Mouse (Mus musculus) myocyte (in vitro differentiated cells): Measurements from ENCODE around the gene Manf.

ENCODE experiments used
- CEBPB ChIP-seq: IDR thresholded peaks from 2 replicates; pipeline ENCODE4 v1.6.1; 2011; ENCODE audit warnings: mild to moderate bottlenecking, moderate library complexity; ENCODE audit not compliant: poor library complexity, insufficient read depth, severe bottlenecking
- E2F4 ChIP-seq: IDR thresholded peaks from one replicate; pipeline ENCODE4 v1.6.1; 2011; ENCODE audit warnings: mild to moderate bottlenecking, control low read depth, moderate library complexity; ENCODE audit not compliant: insufficient read depth
- MAX ChIP-seq: IDR thresholded peaks from one replicate; pipeline ENCODE4 v1.6.1; 2011; ENCODE audit warnings: low read depth, mild to moderate bottlenecking, control low read depth
- MYOD1 ChIP-seq, 3 experiments: IDR thresholded peaks; one replicate each; pipeline ENCODE4 v1.6.1; 2011; ENCODE audit warnings: control low read depth in 2 of 3, low read depth in 2 of 3, mild to moderate bottlenecking in 2 of 3, moderate library complexity in 1 of 3; ENCODE audit not compliant: insufficient read length in 2 of 3, control insufficient read depth in 1 of 3
- MYOG ChIP-seq, 3 experiments: IDR thresholded peaks; one replicate each; pipeline ENCODE4 v1.6.1; 2011; ENCODE audit warnings: control low read depth in 2 of 3, low read depth in 2 of 3, mild to moderate bottlenecking in 2 of 3; ENCODE audit not compliant: insufficient read length in 2 of 3, control insufficient read depth in 1 of 3, insufficient read depth in 1 of 3
- POLR2A ChIP-seq: IDR thresholded peaks from one replicate; pipeline ENCODE4 v1.6.1; 2011; ENCODE audit warnings: low read depth, mild to moderate bottlenecking, control low read depth, moderate library complexity; ENCODE audit not compliant: insufficient read length
- POLR2AphosphoS2 ChIP-seq: IDR thresholded peaks from one replicate; pipeline ENCODE4 v1.6.1; 2011; ENCODE audit warnings: low read depth, control low read depth; ENCODE audit not compliant: insufficient read length
- SRF ChIP-seq: IDR thresholded peaks from one replicate; pipeline ENCODE4 v1.6.1; 2011; ENCODE audit warnings: low read depth; ENCODE audit not compliant: control insufficient read depth, insufficient read length
- TCF12 ChIP-seq: IDR thresholded peaks from one replicate; pipeline ENCODE4 v1.6.1; 2011; ENCODE audit warnings: mild to moderate bottlenecking, control low read depth; ENCODE audit not compliant: poor library complexity, insufficient read depth, severe bottlenecking
- TCF3 ChIP-seq: IDR thresholded peaks from one replicate; pipeline ENCODE4 v1.6.1; 2011; ENCODE audit warnings: low read depth, control low read depth; ENCODE audit not compliant: insufficient read length
- USF1 ChIP-seq: IDR thresholded peaks from one replicate; pipeline ENCODE4 v1.6.1; 2011; ENCODE audit warnings: low read depth, mild to moderate bottlenecking, control low read depth, moderate library complexity

GRCm38 (mm10) chr9:106911624-106912023, 19.8 kb upstream of the Manf start:
- TF ChIP-seq POLR2A (no peak), POLR2AphosphoS2 (no peak), USF1 (no peak), SRF (no peak), E2F4 (no peak), MYOG (IDR thresholded peaks at IDR 0.05; ENCODE audit: control insufficient read depth in 1 of 3, insufficient read depth in 1 of 3, insufficient read length in 2 of 3, low read depth in 2 of 3) (no peak), CEBPB (no peak), TCF12 (no peak), TCF3 (no peak), MAX (no peak), MYOD1 (IDR thresholded peaks at IDR 0.05; ENCODE audit: control insufficient read depth in 1 of 3, insufficient read length in 2 of 3, low read depth in 2 of 3) (no peak)
